Mouse (Mus musculus) CH12.LX (cell line): ENCODE measurements around the gene Sord. TPM values are rescaled to one million over a fixed set of nuclear protein-coding genes. Genes with fewer than 3 reads are reported as not detected.
A peak's percentile ranks its signal among the peaks of the same experiment; 100 is the strongest.

Experiments
- DNase-seq: peaks from one replicate; pipeline ENCODE4 v3.0.0-alpha.2; 2013; ENCODE audit errors: extremely low read depth
- H3K27ac ChIP-seq: 2 replicates; pipeline ENCODE4 v1.5.1; 2012; ENCODE audit warnings: low read depth, mild to moderate bottlenecking, control low read depth, moderate library complexity; ENCODE audit not compliant: insufficient read depth
- H3K27me3 ChIP-seq: replicated peaks from 2 replicates; pipeline ENCODE3; 2012; ENCODE audit warnings: inconsistent platforms
- H3K36me3 ChIP-seq, 2 experiments: replicated peaks in 1 of 2; 2 replicates each; pipeline versions ENCODE3 to v1.6.1; 2012; ENCODE audit warnings: inconsistent platforms in 1 of 2, low read length in 1 of 2, mild to moderate bottlenecking in 1 of 2, mixed read lengths in 1 of 2, moderate library complexity in 1 of 2; ENCODE audit not compliant: control insufficient read depth in 1 of 2, insufficient read depth in 1 of 2
- H3K4me1 ChIP-seq, 2 experiments: 2 replicates each; pipeline ENCODE4 v1.6.1; 2012; ENCODE audit warnings: inconsistent platforms in 1 of 2, moderate library complexity in 1 of 2; ENCODE audit not compliant: insufficient read depth in 2 of 2, control insufficient read depth in 1 of 2
- H3K4me2 ChIP-seq: 2 replicates; pipeline ENCODE4 v1.6.1; 2012; ENCODE audit warnings: low read depth, mild to moderate bottlenecking, control low read depth; ENCODE audit not compliant: poor library complexity, insufficient read depth, severe bottlenecking
- H3K4me3 ChIP-seq, 3 experiments: fragments of 150-350 bp in 1 of 3; sonication (generic) in 1 of 3; replicated peaks in 1 of 3; 2 replicates each; pipeline versions ENCODE3 to v1.5.1; 2011 to 2012; ENCODE audit warnings: low read depth in 2 of 3, low read length in 2 of 3, mild to moderate bottlenecking in 2 of 3, moderate library complexity in 2 of 3, control low read depth in 1 of 3, improper control_type of control experiment in 1 of 3, inconsistent platforms in 1 of 3, mixed read lengths in 1 of 3; ENCODE audit not compliant: poor library complexity in 1 of 3
- H3K79me2 ChIP-seq: replicated peaks from 2 replicates; pipeline ENCODE4 v1.6.1; 2012; ENCODE audit warnings: mild to moderate bottlenecking, moderate library complexity; ENCODE audit not compliant: control insufficient read depth, poor library complexity, insufficient read depth, severe bottlenecking; ENCODE audit errors: extremely low read depth
- H3K9ac ChIP-seq: 2 replicates; pipeline ENCODE4 v1.6.1; 2012; ENCODE audit warnings: low read depth, mild to moderate bottlenecking, control low read depth, moderate library complexity; ENCODE audit not compliant: insufficient read depth
- H3K9me3 ChIP-seq: replicated peaks from 2 replicates; pipeline ENCODE3; 2012; ENCODE audit warnings: low read length, inconsistent platforms, mixed read lengths
- BHLHE40 ChIP-seq: IDR thresholded peaks from 2 replicates; pipeline ENCODE4 v1.6.1; 2011; ENCODE audit warnings: mild to moderate bottlenecking, low read depth, low read length, improper control_type of control experiment
- CHD1 ChIP-seq: IDR thresholded peaks from 2 replicates; pipeline ENCODE4 v1.6.1; 2012; ENCODE audit warnings: low read depth, low read length, improper control_type of control experiment, inconsistent platforms
- CHD2 ChIP-seq: IDR thresholded peaks from 2 replicates; pipeline ENCODE4 v1.6.1; 2011; ENCODE audit warnings: low read length, improper control_type of control experiment
- CTCF ChIP-seq, 2 experiments: IDR thresholded peaks in 1 of 2; conservative IDR thresholded peaks in 1 of 2; 2 replicates each; pipeline ENCODE4 v1.5.1; 2011 to 2012; ENCODE audit warnings: low read depth in 2 of 2, low read length in 2 of 2, improper control_type of control experiment in 1 of 2, inconsistent platforms in 1 of 2, mild to moderate bottlenecking in 1 of 2, moderate library complexity in 1 of 2
- E2F4 ChIP-seq: IDR thresholded peaks from 2 replicates; pipeline ENCODE4 v1.6.1; 2011; ENCODE audit warnings: low read depth, low read length, improper control_type of control experiment; ENCODE audit not compliant: insufficient replicate concordance
- ELF1 ChIP-seq: IDR thresholded peaks from 2 replicates; pipeline ENCODE4 v1.6.1; 2014; ENCODE audit warnings: low read depth, mild to moderate bottlenecking, inconsistent platforms, low read length, improper control_type of control experiment
- EP300 ChIP-seq: IDR thresholded peaks from 2 replicates; pipeline ENCODE4 v1.6.1; 2011; ENCODE audit warnings: low read length, improper control_type of control experiment
- GABPA ChIP-seq: IDR thresholded peaks from 2 replicates; pipeline ENCODE4 v1.6.1; 2012; ENCODE audit warnings: low read depth, low read length, improper control_type of control experiment, inconsistent platforms; ENCODE audit not compliant: insufficient replicate concordance
- HCFC1 ChIP-seq: IDR thresholded peaks from 2 replicates; pipeline ENCODE4 v1.6.1; 2012; ENCODE audit warnings: low read depth, mild to moderate bottlenecking, inconsistent platforms, low read length, improper control_type of control experiment
- IRF4 ChIP-seq: IDR thresholded peaks from 2 replicates; pipeline ENCODE4 v1.6.1; 2014; ENCODE audit warnings: low read depth, mild to moderate bottlenecking, inconsistent platforms, low read length, improper control_type of control experiment
- JUN ChIP-seq: IDR thresholded peaks from 2 replicates; pipeline ENCODE4 v1.6.1; 2011; ENCODE audit warnings: low read depth, mild to moderate bottlenecking, low read length, improper control_type of control experiment, moderate library complexity; ENCODE audit not compliant: insufficient read depth
- KAT2A ChIP-seq: IDR thresholded peaks from 2 replicates; pipeline ENCODE4 v1.6.1; 2012; ENCODE audit warnings: low read length, improper control_type of control experiment, inconsistent platforms; ENCODE audit not compliant: insufficient replicate concordance
- MAFK ChIP-seq: IDR thresholded peaks from 2 replicates; pipeline ENCODE4 v1.6.1; 2011; ENCODE audit warnings: low read length, improper control_type of control experiment; ENCODE audit not compliant: insufficient replicate concordance
- MAX ChIP-seq: IDR thresholded peaks from 2 replicates; pipeline ENCODE4 v1.6.1; 2011; ENCODE audit warnings: low read length, improper control_type of control experiment
- MEF2A ChIP-seq: IDR thresholded peaks from 2 replicates; pipeline ENCODE4 v1.6.1; 2014; ENCODE audit warnings: low read depth, mild to moderate bottlenecking, inconsistent platforms, low read length, improper control_type of control experiment, borderline replicate concordance
- MYC ChIP-seq: IDR thresholded peaks from 2 replicates; pipeline ENCODE4 v1.6.1; 2011; ENCODE audit warnings: low read depth, mild to moderate bottlenecking, improper control_type of control experiment, low read length
- NELFE ChIP-seq: IDR thresholded peaks from 2 replicates; pipeline ENCODE4 v1.6.1; 2011; ENCODE audit warnings: low read depth, low read length, improper control_type of control experiment
- NRF1 ChIP-seq: IDR thresholded peaks from 2 replicates; pipeline ENCODE4 v1.6.1; 2014; ENCODE audit warnings: low read depth, mild to moderate bottlenecking, inconsistent platforms, low read length, improper control_type of control experiment, moderate library complexity
- POLR2A ChIP-seq: IDR thresholded peaks from 2 replicates; pipeline ENCODE4 v1.6.1; 2011; ENCODE audit warnings: low read depth, mild to moderate bottlenecking, improper control_type of control experiment, low read length
- POLR2AphosphoS2 ChIP-seq: IDR thresholded peaks from 2 replicates; pipeline ENCODE4 v1.6.1; 2011; ENCODE audit warnings: low read depth, low read length, improper control_type of control experiment
- RAD21 ChIP-seq: IDR thresholded peaks from 2 replicates; pipeline ENCODE4 v1.6.1; 2011; ENCODE audit warnings: low read depth, mild to moderate bottlenecking, low read length, improper control_type of control experiment, moderate library complexity
- RCOR1 ChIP-seq: conservative IDR thresholded peaks from 2 replicates; pipeline ENCODE4 v1.6.1; 2012; ENCODE audit warnings: low read depth, mild to moderate bottlenecking, inconsistent platforms, low read length, improper control_type of control experiment
- SIN3A ChIP-seq: IDR thresholded peaks from 2 replicates; pipeline ENCODE4 v1.6.1; 2012; ENCODE audit warnings: low read length, improper control_type of control experiment, inconsistent platforms
- TCF12 ChIP-seq: IDR thresholded peaks from 2 replicates; pipeline ENCODE4 v1.6.1; 2014; ENCODE audit warnings: low read depth, mild to moderate bottlenecking, inconsistent platforms, low read length, improper control_type of control experiment
- UBTF ChIP-seq: IDR thresholded peaks from 2 replicates; pipeline ENCODE4 v1.6.1; 2012; ENCODE audit warnings: low read depth, mild to moderate bottlenecking, inconsistent platforms, low read length, improper control_type of control experiment, moderate library complexity
- ZC3H11A ChIP-seq: IDR thresholded peaks from 2 replicates; pipeline ENCODE4 v1.6.1; 2012; ENCODE audit warnings: low read depth, mild to moderate bottlenecking, inconsistent platforms, low read length, improper control_type of control experiment
- ZKSCAN1 ChIP-seq: IDR thresholded peaks from 2 replicates; pipeline ENCODE4 v1.6.1; 2012; ENCODE audit warnings: low read depth, inconsistent platforms, low read length, improper control_type of control experiment, borderline replicate concordance
- ZMIZ1 ChIP-seq: IDR thresholded peaks from 2 replicates; pipeline ENCODE4 v1.6.1; 2012; ENCODE audit warnings: low read depth, mild to moderate bottlenecking, inconsistent platforms, low read length, improper control_type of control experiment
- ZNF384 ChIP-seq: IDR thresholded peaks from 2 replicates; pipeline ENCODE4 v1.6.1; 2012; ENCODE audit warnings: low read depth, low read length, improper control_type of control experiment, inconsistent platforms
- dilution Hi-C: fragments of 300-500 bp; cut with MboI; formaldehyde crosslinking; loops from 2 replicates; pipeline ENCODE4 v1.14.3; 2020; ENCODE audit warnings: low sequenced_read_pairs; ENCODE audit not compliant: extremely low pct_unique_long_range_greater_than_20kb, extremely low pct_ligation_motif_present
- in situ Hi-C: fragments of 300-500 bp; cut with MboI; formaldehyde crosslinking; loops from 3 replicates; pipeline ENCODE4 v1.14.3; 2019; ENCODE audit warnings: low sequenced_read_pairs, low pct_ligation_motif_present, low pct_unique_long_range_greater_than_20kb, mixed read lengths
- polyA plus RNA-seq: library from polyadenylated mRNA; unstranded; fragments of >175 nt; gene quantifications from 2 replicates; pipeline ENCODE4 v1.2.1, GENCODE M21; 2012; ENCODE audit warnings: low read depth; ENCODE audit not compliant: insufficient read length
- total RNA-seq, 2 experiments: library from RNA; depleted of rRNA; stranded (reverse); fragments of 300-350 nt in 1 of 2; fragments of >200 nt in 1 of 2; gene quantifications; 2 replicates each; pipeline ENCODE4 v1.2.3; 2012 to 2014

Gene Sord
- total and polyA plus RNA-seq, 3 experiments: 18.2 to 29.9 (median 20.3) TPM

DNA sequence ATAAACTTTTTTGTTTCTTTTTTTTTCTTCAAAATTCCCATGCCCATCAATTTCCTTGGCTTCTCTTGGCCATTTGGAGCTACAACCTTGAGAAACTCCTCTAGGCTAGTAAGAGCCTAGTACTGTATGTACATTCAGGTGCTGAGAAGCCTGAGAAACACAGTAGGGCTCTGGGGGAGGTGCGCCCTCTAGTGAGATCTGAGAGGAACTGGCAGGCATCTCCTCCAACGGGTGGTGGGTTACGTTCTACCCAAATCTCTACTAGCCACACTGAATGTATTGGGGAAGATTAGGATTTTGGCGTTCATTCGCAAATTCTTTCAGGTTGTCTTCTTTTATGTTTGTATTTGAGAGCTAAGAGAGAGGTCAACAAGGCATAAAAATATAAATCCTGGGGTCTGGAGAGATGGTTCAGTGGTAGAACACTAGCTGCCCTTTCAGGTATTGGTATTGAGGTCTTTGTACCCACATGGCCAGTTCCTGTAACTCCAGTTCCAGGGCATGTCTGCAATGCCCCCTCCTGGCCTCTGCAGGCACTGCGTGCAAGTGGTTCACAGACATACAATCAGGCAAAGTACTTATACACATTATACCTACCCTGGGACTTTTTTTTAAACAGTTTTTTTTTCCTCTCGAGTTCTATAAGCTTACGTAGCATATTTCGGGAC, 68.2 kb downstream of the Sord start (continued):
- TF ChIP-seq UBTF: no peak
- no peak for TF ChIP-seq MAFK
- no peak for TF ChIP-seq EP300
- no peak for TF ChIP-seq POLR2AphosphoS2
- no peak for TF ChIP-seq TCF12
- no peak for TF ChIP-seq BHLHE40
- TF ChIP-seq E2F4: no peak
- TF ChIP-seq NELFE: no peak; the same call in 1 of the 2 replicates
- no peak for TF ChIP-seq GABPA
- TF ChIP-seq ZNF384: no peak; the same call in 1 of the 2 replicates
- no peak for TF ChIP-seq ZMIZ1
- TF ChIP-seq RCOR1: no peak
- TF ChIP-seq ZKSCAN1: 0 out of 2 replicates have a peak, but pooled peaks have one; percentile 13
- TF ChIP-seq CHD1: no peak
- no peak for TF ChIP-seq POLR2A
- TF ChIP-seq MAX: no peak
- peak; percentile 63 for TF ChIP-seq ELF1
- no peak for TF ChIP-seq IRF4
- peak; percentile 73; the same call in 1 of the 2 replicates for TF ChIP-seq MYC
- TF ChIP-seq MEF2A: no peak; the same call in 1 of the 2 replicates
- TF ChIP-seq ZC3H11A: no peak
- peak; percentile 79 to 83 for TF ChIP-seq CTCF (conservative IDR thresholded peaks at IDR 0.05 in 1 of 2, IDR thresholded peaks at IDR 0.05 in 1 of 2; ENCODE audit: low read depth in 2 of 2, low read length in 2 of 2)

DNA sequence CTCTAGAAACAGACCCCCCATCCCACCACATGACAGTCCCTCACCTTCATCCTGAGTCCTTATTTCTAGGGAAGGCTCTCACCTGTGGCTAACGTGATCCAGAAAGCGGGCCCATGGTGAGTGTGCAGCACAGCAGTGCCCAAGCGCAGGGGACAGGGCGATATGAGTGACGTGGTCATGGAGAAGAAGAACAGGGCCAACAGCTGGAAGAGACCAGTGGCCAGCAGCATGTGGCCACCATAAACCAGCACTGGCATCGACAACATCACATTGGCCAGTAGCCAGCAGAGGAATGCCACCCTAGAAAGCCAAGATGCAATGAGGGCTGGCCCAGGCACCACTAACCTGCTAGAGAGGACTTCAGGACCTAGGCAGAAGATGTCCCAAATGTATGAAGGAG, 70.0 kb downstream of the Sord start:
- Histone ChIP-seq H3K27me3 (peaks cover 52% of the 10 kb centered on the region), H3K27ac (no peak overlapping the region), H3K4me1 (no peaks in the 10 kb centered on the region)
- TF ChIP-seq TCF12 (no peak), IRF4 (no peak), NRF1 (no peak), KAT2A (no peak), ZMIZ1 (no peak), POLR2A (no peak), SIN3A (no peak), RAD21 (no peak), JUN (no peak), ZC3H11A (no peak), ZKSCAN1 (no peak), RCOR1 (no peak), E2F4 (no peak), MAX (no peak), HCFC1 (no peak), BHLHE40 (no peak), CHD2 (no peak), ZNF384 (no peak)
- TF ChIP-seq, all 38 proteins: peak for 0
- dilution Hi-C loops: no loop called here
- DNase-seq: no peak
- Histone ChIP-seq H3K4me3 (no peak overlapping the region), H3K9ac (no peak overlapping the region), H3K9me3 (no peaks in the 10 kb centered on the region), H3K4me2 (no peak overlapping the region), H3K36me3 (no peaks in the 10 kb centered on the region), H3K79me2 (no peaks in the 10 kb centered on the region)
- in situ Hi-C loops: loop anchor here (10.0 kb wide), 1 partner anchor 240 kb away; no protein-coding TSS in a partner anchor
